Mouse (Mus musculus) gastrocnemius, adult 2 months (tissue): ENCODE results near the gene Olfr251. TPM values are rescaled to one million over a fixed set of nuclear protein-coding genes. Genes with fewer than 3 reads are reported as not detected.
"Not testable (repeated sequence)": the region's sequence is repeated elsewhere in the genome, so short reads cannot be mapped to it uniquely, and the experiment has no call there.

Experiments used
- DNase-seq: peaks from one replicate; pipeline ENCODE4 v3.0.0; 2022
- H3K27ac ChIP-seq: fragments of 200-600 bp; 2 replicates; pipeline ENCODE4 v1.8.1; 2022; ENCODE audit warnings: mild to moderate bottlenecking
- H3K4me3 ChIP-seq: fragments of 200-600 bp; 2 replicates; pipeline ENCODE4 v1.8.1; 2022; ENCODE audit warnings: mild to moderate bottlenecking, moderate library complexity
- CTCF ChIP-seq: fragments of 200-600 bp; IDR thresholded peaks from 2 replicates; pipeline ENCODE4 v1.8.1; 2022; ENCODE audit warnings: antibody characterized with exemption, mild to moderate bottlenecking, moderate library complexity
- intact Hi-C: fragments of 180-260 bp; cut with DNase I; formaldehyde crosslinking; loops from one replicate; pipeline ENCODE4 v1.15.1; 2025
- long read RNA-seq, 2 experiments: library from polyadenylated mRNA; stranded (forward); transcript quantifications; one replicate each; pipeline ENCODE4 v2.0.0; 2021
- total RNA-seq, 2 experiments: library from RNA; stranded (reverse); gene quantifications; 2 replicates each; pipeline ENCODE4 v1.2.3; 2021

Olfr251 gene
- not detected for total RNA-seq
- long read RNA-seq, experiment 1: 0 reads
- long read RNA-seq, experiment 2: 0 reads

GRCm38 (mm10) chr9:38376786-38377185 lies at the start of gene Olfr251:
Gene Olfr251 (plus strand): TSS chr9:38377086.
- no peak within 1 kb of the TSS for H3K27ac ChIP-seq

DNA sequence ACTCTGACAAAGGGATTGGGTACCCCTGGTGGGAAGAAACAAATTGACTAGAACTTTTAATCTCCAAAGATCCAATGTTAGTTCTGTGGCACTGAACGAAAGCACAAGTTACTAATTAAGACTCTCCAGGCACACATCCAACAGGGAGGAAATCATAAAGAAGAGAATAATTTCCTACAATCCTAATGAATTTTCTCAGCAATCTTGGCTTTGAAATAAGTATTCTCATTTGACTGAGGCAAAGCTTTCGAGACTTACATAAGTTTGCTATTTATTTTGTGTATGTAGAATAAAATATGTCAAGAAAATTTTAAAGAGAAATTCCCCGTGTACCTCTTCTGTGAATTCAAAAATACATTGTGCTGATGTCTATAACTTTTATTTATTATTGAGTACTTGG lies 48.1 kb upstream of the Olfr251 start, which contains the start of gene Olfr25:
Gene Olfr25 (plus strand): TSS at position 301 of the 400 bp plus-strand sequence.
- intact Hi-C loops: no loop called here

More at GRCm38 (mm10) chr9:38376786-38377185, at the start of gene Olfr251:
- TF ChIP-seq CTCF: no peak
- no peak within 1 kb of the TSS for H3K4me3 ChIP-seq
- no peak for DNase-seq
- intact Hi-C loops: no loop called here

GRCm38 (mm10) chr9:38348111-38348510 lies 28.8 kb upstream of the Olfr251 start, which contains the start of gene Olfr898:
Gene Olfr898 (plus strand): TSS chr9:38348411.
- Histone ChIP-seq H3K27ac (no peak within 1 kb of the TSS), H3K4me3 (no peak within 1 kb of the TSS)
- no peak for DNase-seq
- intact Hi-C loops: no loop called here
- TF ChIP-seq CTCF: no peak

More for the DNA sequence above, 48.1 kb upstream of the Olfr251 start, which contains the start of gene Olfr25:
- no peak within 1 kb of the TSS for H3K4me3 ChIP-seq
- no peak for TF ChIP-seq CTCF
- no peak within 1 kb of the TSS for H3K27ac ChIP-seq
- DNase-seq: no peak

DNA sequence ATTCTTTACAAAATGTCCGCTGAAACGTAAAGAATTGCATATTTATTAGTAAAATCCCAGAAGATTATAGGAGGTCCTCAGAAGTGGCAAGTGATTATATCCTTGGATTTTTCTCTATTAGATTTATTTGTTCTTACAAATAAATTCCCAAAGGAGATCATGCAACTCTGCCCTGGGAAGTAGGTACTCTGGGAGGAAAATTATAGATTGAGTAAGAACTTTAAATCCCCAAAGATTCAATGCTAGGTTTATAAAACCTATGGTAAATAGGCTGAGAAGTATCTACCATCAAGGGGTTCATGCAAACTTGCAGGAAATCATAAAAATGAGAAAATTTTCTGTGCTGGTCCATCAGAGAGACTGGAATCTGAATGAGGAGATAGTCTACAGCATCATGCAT lies 10.3 kb upstream of the Olfr251 start, which contains the start of gene Olfr250:
Gene Olfr250 (plus strand): TSS at position 301 of the 400 bp plus-strand sequence.
- intact Hi-C loops: no loop called here
- no peak for TF ChIP-seq CTCF
- DNase-seq: no peak
- H3K4me3 ChIP-seq: no peak within 1 kb of the TSS
- no peak within 1 kb of the TSS for H3K27ac ChIP-seq

GRCm38 (mm10) chr9:38401398-38401797 lies 24.5 kb downstream of the Olfr251 start, which contains the start of gene Olfr147:
Gene Olfr147 (plus strand): TSS chr9:38401698.
- intact Hi-C loops: no loop called here
- DNase-seq: no peak
- H3K27ac ChIP-seq: no peak within 1 kb of the TSS
- TF ChIP-seq CTCF: no peak
- H3K4me3 ChIP-seq: no peak within 1 kb of the TSS

GRCm38 (mm10) chr9:38407502-38407901 lies 30.6 kb downstream of the Olfr251 start:
- H3K27ac ChIP-seq, intact Hi-C loops, DNase-seq, H3K4me3 ChIP-seq: not testable (repeated sequence)

DNA sequence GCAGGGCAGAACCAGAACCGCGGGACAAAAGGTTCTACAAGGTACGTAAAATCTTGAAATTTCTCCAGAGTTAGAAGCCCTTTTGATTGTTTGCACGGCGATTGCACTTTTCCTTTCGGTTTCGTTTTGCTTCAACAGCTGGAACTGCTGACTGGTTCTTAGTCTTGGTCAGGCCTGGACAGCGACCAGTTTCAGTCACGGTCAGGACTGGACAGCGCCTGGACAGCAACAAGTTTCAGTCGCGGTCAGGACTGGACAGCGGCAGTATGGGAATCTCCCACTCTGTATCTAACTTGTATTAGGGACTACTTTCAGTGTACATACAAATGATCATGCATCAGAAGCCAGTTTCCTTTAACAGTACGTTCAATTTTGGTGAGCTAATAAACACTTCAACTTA lies 36.6 kb downstream of the Olfr251 start:
- intact Hi-C loops, H3K27ac ChIP-seq, DNase-seq, H3K4me3 ChIP-seq: not testable (repeated sequence)

DNA sequence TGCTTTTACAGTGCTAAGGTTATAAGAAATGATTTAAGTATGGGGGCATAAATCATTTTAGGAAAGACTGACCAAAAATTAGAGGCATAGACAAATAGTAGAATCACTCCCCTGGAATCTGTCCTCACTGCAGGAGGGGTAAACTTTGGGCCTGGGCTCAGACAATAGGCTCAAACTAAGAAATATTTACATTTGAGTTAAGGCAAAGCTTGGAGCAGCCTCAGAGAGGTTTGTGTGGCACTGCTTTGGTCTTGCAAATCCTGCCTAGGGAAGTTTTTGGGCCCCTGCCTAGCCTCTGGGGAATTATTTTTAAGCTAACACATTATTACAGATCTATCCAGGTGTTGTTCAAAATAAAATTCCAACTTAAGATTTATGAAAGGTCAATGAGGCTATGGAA lies 46.9 kb downstream of the Olfr251 start:
- TF ChIP-seq CTCF: no peak
- H3K4me3 ChIP-seq: no peak overlapping the region

DNA sequence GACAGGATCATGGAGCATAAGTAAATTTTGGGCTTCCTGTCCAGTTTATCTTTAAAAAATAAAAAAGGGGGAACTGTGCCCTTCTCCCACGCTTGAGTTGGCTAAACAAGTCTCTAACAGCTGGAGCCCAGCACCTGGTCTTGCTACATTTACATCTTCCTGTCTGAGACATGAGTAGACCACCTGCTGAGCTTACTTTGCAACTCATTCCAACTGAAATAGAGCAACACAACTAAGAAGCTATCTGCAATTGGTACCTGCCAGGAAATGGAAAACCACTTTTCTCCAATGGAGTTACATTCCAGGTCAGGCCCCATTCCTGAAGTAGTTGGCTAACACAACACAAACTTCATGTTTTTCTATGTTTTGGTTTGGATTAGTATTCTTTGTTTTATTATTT lies 50.1 kb downstream of the Olfr251 start:
- intact Hi-C loops: no loop called here
- Histone ChIP-seq H3K4me3 (no peak overlapping the region), H3K27ac (no peak overlapping the region)
- no peak for TF ChIP-seq CTCF
- DNase-seq: no peak

More for the DNA sequence above, 46.9 kb downstream of the Olfr251 start:
- intact Hi-C loops: no loop called here
- DNase-seq: no peak
- H3K27ac ChIP-seq: no peak overlapping the region

DNA sequence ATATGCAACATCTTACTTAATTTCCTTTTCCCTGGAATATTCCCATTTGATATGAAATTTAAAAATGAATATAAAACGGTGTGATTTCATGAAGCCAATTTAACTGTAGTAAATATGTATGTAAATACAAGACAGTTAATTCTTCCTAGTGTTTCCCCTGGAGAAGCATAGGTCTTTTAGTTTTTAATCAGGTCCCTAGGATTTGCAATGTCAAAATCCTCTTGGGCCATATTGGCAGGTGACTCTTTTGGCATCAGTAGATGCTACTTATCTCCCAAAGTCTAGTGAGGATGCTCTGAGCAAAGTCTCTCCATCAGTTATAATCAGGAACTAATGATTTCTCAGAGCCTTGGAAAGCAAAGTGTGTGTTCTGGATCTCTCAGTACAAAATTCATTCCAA lies 52.3 kb downstream of the Olfr251 start, which contains the start of gene Olfr901:
Gene Olfr901 (plus strand): TSS at position 301 of the 400 bp plus-strand sequence.
- no peak within 1 kb of the TSS for H3K4me3 ChIP-seq
- no peak for TF ChIP-seq CTCF
- intact Hi-C loops: no loop called here
- no peak for DNase-seq
- no peak within 1 kb of the TSS for H3K27ac ChIP-seq

Other genes starting within 250 kb of the Olfr251 start
- not detected for gene Olfr890, start 234.6 kb upstream of the Olfr251 start, total RNA-seq
- gene Olfr891, start 196.3 kb upstream of the Olfr251 start, total RNA-seq: not detected
- not detected for gene Olfr893, start 168.7 kb upstream of the Olfr251 start, total RNA-seq
- gene Olfr894, start 159.0 kb upstream of the Olfr251 start, total RNA-seq: not detected
- gene Olfr143, start 124.3 kb upstream of the Olfr251 start, total RNA-seq: not detected
- gene Olfr895, start 109.2 kb upstream of the Olfr251 start, total RNA-seq: not detected
- gene Olfr896-ps1, start 86.0 kb upstream of the Olfr251 start, total RNA-seq: not detected
- gene Olfr25, start 48.0 kb upstream of the Olfr251 start, total RNA-seq: not detected
- not detected for gene Olfr898, start 28.7 kb upstream of the Olfr251 start, total RNA-seq
- not detected for gene Olfr250, start 10.2 kb upstream of the Olfr251 start, total RNA-seq
- gene Olfr147, start 24.6 kb downstream of the Olfr251 start, total RNA-seq: not detected
- not detected for gene Olfr901, start 52.4 kb downstream of the Olfr251 start, total RNA-seq
- not detected for gene Olfr902, start 70.6 kb downstream of the Olfr251 start, total RNA-seq
- gene Olfr904, start 86.1 kb downstream of the Olfr251 start, total RNA-seq: not detected
- gene Olfr905, start 94.0 kb downstream of the Olfr251 start, total RNA-seq: not detected
- gene Olfr906, start 110.0 kb downstream of the Olfr251 start, total RNA-seq: not detected
- gene Olfr907, start 118.7 kb downstream of the Olfr251 start, total RNA-seq: not detected
- gene Olfr911-ps1, start 144.5 kb downstream of the Olfr251 start, total RNA-seq: not detected
- gene Olfr910, start 160.8 kb downstream of the Olfr251 start, total RNA-seq: not detected
- not detected for gene Olfr912, start 203.1 kb downstream of the Olfr251 start, total RNA-seq
- gene Olfr913, start 215.7 kb downstream of the Olfr251 start, total RNA-seq: not detected
- not detected for gene Olfr914, start 228.0 kb downstream of the Olfr251 start, total RNA-seq